Mouse (Mus musculus) left cerebral cortex, postnatal 25 days (tissue): ENCODE results near the gene Rab11fip3. TPM values are rescaled to one million over a fixed set of nuclear protein-coding genes. Genes with fewer than 3 reads are reported as not detected.
"Not testable (repeated sequence)": the region's sequence is repeated elsewhere in the genome, so short reads cannot be mapped to it uniquely, and the experiment has no call there.

Experiments
- DNase-seq, 2 experiments: peaks; one replicate each; pipeline ENCODE4 v3.0.0; 2022; ENCODE audit warnings: low spot score in 2 of 2, mixed read lengths in 1 of 2
- intact Hi-C: fragments of 180-260 bp; cut with DNase I; formaldehyde crosslinking; loops from one replicate; pipeline ENCODE4 v1.15.1; 2025
- total RNA-seq, 2 experiments: library from RNA; stranded (reverse); gene quantifications; 2 replicates each; pipeline ENCODE4 v1.2.3; 2021

Gene Rab11fip3
- total RNA-seq, 2 experiments from 2014 or later, result 95.8 to 103 TPM

DNA sequence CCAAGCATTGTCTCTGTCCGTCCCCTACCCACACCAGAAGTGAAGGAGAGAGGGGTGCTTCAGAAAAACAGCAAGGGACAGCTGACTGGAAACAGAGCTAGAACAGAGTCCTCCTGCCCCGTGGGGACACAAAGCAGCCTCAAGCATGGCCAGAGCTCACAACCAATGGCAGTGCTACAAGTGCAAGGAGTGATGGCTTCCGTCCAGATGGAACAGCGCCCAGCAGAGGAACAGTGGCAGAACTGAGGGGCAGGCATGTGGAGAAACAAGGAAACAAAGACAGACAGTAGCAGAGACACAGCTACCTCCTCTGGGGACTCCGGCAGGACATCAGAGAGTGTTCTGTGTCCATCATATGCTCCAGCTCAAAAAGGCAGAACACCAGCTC lies 26.1 kb downstream of the Rab11fip3 start:
- peak; percentile 71 to 77 for DNase-seq
- intact Hi-C loops, result no loop called here

DNA sequence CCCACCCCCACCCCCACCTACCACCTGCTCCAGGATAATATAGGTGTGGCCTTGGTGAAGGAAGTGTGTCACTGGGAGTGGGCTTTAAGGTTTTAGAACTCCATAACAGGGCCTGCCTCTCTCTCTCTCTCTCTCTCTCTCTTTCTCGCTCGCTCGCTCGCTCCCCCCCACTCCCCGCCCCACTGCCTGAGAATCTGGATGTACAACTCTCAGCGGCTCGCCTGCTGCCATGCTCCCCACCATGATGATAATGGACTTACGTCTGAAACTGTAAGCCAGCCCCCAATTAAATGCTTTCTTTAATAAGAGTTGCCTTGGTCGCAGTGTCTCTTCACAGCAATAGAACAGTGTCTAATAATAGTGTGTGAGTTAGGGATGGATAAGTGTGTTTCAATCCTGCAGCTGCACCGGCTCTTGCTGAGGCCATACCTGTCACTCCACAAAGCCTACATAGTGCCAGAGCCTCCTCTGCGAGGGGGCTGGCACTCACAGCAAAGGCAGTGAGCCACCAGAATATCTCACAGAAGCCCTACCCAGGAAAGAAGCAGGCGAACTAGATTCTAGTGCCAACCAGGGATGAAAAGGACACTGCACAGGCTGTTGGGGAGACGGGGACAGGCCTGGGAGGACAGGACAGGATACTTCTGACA lies 26.6 kb downstream of the Rab11fip3 start:
- intact Hi-C loops, result no loop called here
- DNase-seq, result peak; percentile 36 to 73

DNA sequence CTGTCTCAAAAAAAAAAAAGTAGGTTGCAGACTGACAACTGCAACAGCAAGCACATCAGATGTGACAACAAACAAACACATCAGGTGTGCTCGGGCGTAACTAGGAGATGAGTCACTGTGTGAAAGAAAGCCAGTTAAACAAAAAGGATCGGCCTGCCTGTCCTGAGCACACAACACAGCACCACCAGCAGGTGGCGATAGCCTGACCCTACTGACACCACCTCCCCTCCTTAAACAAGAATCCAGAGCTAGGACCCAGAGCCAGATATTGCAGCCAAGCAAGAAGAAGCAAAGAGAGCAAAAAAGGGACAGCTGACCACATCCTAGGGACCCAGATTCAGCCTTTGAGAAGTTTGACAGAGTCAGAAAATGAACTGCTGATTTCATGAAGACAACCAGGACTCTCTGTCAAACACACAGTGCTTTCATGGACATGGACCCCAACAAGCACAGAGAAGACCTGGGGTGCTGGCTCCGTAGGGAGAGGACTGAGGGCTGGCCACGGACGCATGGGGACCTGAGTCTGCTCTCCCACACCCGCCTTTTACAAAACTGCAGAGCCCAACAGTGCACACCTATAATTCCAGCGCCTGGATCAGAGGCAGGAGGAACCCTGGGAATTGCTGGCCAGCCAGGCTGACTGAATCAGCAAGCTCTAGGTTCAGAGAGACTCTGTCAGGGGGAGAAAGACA lies 28.1 kb downstream of the Rab11fip3 start:
- peak; percentile 52 to 56 for DNase-seq
- intact Hi-C loops, result loop anchor here (1.0 to 2.0 kb wide), 2 partner anchors 28 to 49 kb away; partner anchors contain the start of genes Decr2 and Rab11fip3

DNA sequence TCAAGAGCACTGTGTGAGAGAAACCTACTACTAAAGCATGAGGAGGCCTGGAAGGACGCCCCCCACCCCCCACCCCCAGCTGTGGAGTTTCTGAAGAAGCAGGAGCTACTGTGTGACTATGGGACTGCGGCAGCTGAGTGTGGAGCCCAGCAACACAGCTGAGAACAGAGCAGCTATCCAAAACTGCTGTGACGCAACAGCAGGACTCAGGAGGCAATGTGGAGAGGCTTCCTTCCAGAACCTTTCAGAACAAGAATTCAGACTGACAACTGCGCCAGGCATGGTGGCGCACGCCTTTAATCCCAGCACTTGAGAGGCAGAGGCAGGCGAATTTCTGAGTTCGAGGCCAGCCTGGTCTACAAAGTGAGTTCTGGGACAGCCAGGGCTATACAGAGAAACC lies 28.6 kb downstream of the Rab11fip3 start:
- intact Hi-C loops, result loop anchor here (1.0 to 2.0 kb wide), 2 partner anchors 28 to 50 kb away; partner anchors contain the start of genes Decr2 and Rab11fip3
- DNase-seq, result not testable (repeated sequence)

DNA sequence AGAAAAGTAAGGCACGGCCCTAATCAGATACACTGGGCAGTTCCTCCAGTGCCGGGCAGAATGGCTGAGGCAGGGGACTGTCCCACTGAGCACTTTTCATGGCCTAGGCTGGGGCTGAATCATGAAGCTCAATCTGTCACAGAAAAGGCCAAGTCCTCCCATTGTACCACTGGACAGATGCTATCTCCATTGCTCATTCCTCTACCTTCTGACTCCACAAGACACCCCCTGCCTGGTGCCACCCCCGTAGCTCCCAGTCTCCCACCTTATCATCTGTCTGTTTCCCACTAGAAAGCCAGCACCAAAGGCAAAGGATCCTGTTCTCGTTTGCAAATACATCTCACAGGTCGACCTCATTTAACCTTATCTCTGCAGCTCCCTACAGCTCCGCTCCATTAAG lies 37.3 kb downstream of the Rab11fip3 start:
- peak in 1 of 2 experiments; percentile 51 for DNase-seq

DNA sequence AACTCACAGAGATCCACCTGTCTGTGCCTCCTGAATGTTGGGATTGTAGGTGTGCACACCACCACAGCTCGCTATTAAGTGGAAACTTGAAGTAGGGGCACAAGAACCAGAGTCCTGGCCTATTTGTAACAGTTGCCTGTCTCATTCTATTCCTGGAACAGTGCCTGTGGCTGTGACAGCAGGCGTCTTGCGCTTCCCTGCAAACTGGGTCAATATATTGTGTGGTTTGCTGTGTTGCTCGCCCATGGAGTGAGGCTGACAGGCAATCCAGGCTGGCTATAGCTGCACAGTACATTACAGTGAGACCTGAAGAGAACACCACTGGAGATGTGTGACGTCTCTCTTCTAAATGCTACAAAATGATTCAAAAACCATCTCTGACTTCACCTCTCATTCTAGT lies 37.8 kb downstream of the Rab11fip3 start:
- peak in 1 of 2 experiments; percentile 70 for DNase-seq
- intact Hi-C loops, result no loop called here

More for the DNA sequence above, 37.3 kb downstream of the Rab11fip3 start:
- intact Hi-C loops, result no loop called here

DNA sequence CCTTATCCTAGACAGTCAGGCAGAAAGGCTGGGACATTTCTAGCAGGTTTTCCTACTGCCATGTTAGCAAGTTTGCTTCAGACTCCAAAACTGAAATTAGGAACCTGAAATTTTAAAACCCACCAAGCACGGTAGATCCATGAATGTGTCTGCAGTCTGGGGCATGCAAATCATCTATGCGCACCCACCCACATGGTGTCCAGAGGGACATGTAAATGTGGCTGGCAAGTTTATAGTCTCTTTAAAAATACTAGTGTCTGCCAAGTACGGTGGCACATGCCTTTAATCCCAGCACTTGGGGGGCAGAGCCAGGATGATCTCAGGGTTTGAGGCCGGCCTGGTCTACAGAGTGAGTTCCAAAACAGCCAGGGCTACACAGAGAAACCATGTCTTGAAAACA lies 41.1 kb downstream of the Rab11fip3 start:
- intact Hi-C loops, result loop anchor here (5.0 kb wide), 1 partner anchor 64 kb away; the partner anchor contains the start of gene Decr2

DNA sequence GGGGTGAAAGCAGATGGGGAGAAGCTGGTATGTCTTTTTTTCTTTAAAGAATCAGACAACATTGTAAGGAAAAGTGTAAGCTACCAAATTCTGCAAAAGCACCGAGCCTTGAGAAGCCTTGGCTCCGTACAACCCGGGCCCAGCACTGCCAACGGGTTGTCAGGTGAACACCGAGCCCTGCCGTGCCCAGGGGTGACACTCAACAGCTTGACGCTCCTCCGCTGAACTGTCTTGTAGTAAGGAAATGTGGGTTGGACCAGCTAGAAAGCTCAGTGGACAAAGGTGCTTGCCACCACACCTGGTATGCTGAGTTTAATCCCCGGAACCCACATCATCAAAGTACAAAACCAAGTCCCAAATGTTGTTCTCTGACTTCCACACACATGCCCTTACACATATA lies 44.7 kb downstream of the Rab11fip3 start:
- no peak for DNase-seq
- intact Hi-C loops, result loop anchor here (5.0 kb wide), 1 partner anchor 68 kb away; the partner anchor contains the start of gene Decr2

More for the DNA sequence above, 41.1 kb downstream of the Rab11fip3 start:
- DNase-seq, result peak in 1 of 2 experiments; percentile 57

DNA sequence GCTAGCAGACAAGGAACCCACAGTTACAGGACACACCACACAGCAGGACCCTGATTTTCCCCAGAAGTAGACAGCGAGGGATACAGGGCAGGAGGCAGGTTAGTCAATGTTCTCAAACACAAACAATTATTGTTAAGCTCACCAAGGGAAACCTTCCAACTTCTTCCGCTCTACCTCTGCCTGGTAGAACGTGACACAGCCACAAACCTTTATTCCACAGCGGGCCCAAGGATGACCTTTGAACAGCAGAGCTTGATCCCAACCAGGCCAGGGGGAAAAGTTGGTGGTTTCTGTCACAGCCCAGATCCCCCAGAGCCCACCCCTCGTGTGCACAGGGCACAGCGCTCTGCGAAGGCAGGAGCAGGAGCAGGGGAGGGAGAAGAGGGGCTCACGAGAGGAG lies 45.4 kb downstream of the Rab11fip3 start:
- intact Hi-C loops, result no loop called here
- DNase-seq, result no peak

DNA sequence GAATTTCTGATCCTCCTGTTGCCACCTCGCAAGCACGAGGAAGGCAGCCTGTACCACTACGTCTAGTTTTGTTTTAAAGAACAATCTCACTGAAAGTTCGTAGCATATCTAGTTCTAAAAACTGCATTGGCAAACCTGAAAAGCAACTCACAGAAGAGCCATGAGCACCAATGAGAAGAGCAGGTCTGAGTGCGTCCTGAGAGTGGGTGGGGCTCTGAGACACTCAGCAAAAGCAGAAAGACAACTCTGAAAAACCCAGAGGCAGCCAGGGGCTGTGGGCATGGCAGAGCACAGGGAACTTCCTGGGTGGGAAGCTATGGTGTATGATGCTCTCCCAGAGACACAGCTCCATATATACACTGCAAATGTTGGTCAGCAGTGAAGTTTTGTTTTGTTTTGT lies 46.2 kb downstream of the Rab11fip3 start:
- DNase-seq, result no peak
- intact Hi-C loops, result no loop called here

DNA sequence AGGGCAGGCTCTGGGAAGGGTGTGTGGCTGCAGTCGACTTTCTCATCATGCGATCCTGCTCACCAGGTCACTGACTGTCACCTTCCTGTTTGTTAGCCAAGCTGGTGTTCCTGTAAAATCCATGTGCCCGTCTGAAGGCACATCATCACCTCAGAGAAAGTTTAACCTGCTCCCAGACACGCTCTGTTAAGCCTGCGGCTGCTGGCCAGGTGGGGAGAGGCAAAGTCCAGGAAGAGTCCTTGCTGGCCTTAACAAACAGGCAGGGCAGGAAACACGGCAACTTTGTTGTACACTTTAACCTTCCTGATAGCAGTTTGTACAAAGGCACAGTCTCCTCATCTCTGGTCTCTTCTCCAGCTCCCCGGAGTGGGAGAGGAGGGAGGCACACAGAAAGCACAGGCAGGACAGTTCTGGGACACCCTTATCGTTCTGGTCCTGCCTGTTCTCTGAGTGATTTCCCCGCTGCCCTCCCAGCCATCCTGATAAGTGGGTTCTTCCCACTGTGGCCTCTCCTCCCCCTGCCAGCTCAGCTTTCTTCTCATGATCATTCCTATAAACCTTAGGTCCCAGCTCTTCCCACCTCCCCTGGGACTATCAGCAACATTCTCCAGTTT lies 47.5 kb downstream of the Rab11fip3 start:
- no peak for DNase-seq

DNA sequence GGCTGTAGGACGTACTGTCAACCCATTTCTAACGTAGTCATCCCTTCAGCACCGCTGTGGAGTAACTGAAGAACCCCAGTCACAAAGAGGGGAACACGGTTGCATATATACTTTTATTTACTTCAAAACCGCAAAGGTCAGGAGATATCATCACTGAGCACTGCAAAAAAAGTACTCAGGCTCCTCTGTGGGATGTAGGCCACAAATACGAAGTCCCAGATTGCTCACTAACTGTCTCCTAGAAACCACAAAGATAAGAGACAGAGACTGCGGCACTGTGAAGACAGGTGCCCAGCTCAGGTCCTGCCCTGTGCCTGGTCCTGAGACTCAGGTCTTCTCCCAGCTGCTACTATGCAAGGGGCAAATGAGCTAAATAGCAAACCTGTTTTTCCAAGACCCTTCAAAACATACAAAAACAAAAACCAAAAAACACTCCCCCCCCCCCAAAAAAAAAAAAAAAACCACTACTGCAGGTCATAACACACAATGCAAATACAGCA lies 48.5 kb downstream of the Rab11fip3 start:
- intact Hi-C loops, result no loop called here

More for the DNA sequence above, 47.5 kb downstream of the Rab11fip3 start:
- intact Hi-C loops, result no loop called here

DNA sequence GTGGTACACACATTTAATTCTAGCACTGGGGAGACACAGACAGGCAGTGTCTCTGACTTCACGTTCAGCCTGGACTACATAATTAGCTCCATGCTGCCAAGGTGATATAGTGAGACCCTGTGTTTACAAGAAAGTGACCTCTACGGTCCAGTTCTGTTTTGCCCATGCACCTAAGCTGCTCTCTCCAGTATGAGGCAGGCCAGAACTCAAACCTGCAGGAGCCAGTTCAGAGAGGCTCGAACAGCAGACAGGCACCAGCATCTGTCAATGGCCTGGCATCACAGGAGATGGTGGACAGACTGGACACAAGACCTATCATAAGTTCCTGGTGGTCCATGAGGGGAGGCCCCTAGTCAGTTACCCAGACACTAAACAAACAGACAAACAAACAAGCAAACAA lies 51.0 kb downstream of the Rab11fip3 start:
- intact Hi-C loops, result no loop called here
- DNase-seq, result no peak

More for the DNA sequence above, 48.5 kb downstream of the Rab11fip3 start:
- no peak for DNase-seq

DNA sequence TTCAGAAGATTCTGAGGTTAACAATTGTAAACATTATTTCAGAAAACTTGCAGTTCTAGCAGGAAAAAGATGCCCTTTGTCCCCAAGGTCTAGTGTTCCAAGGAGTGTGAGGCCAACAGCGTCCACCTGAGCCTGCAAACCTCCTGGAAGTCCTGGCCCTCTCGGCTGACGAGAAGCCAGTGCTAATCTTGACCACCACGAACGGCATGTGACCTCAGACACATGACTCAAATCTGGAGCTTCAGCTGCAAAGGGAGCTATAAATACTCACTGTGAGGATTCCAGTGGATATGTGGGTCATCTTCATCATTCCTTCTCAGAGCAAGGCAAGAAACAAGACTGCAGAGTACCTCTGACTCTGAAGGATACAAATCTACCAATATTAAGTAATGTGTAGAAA lies 51.4 kb downstream of the Rab11fip3 start:
- peak in 1 of 2 experiments; percentile 58 for DNase-seq
- intact Hi-C loops, result no loop called here

DNA sequence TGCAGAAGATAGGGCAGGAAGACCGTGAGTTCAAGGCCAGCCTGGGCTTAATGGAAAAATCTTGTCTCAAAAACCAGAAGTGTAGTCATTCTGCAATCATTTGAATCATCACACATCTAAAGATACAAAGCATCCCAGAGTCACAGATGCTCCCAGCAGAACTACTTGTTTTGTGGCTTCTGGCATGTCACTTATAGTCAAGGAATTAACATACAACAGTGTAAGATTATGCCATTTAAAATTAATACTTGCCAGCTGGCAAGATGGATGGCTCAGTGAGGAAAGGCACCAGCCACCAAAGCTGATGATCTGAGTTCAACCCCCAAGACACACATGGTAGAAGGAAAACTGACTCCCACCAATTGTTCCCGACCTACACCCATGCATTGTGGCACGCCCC lies 52.3 kb downstream of the Rab11fip3 start:
- no peak for DNase-seq
- intact Hi-C loops, result no loop called here

DNA sequence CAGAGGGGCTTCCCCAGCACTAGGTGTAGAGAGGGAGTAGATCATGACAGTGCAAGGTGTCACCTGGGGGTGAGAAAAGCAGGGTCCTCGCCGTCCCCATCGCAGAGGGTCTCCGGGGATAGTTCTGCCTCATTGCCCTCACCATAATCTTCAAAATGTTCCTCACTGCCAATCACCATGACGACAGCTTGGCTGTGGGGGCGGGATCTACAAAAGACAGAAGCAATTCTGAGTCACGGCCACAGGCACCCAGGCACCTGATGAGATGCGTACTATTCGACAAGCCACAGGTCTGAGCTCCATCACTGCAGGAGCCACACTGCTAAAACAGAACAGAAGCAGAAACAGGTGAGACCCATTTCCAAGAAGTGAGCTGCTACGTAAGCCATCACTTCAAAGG lies 55.6 kb downstream of the Rab11fip3 start:
- peak; percentile 54 to 76 for DNase-seq

DNA sequence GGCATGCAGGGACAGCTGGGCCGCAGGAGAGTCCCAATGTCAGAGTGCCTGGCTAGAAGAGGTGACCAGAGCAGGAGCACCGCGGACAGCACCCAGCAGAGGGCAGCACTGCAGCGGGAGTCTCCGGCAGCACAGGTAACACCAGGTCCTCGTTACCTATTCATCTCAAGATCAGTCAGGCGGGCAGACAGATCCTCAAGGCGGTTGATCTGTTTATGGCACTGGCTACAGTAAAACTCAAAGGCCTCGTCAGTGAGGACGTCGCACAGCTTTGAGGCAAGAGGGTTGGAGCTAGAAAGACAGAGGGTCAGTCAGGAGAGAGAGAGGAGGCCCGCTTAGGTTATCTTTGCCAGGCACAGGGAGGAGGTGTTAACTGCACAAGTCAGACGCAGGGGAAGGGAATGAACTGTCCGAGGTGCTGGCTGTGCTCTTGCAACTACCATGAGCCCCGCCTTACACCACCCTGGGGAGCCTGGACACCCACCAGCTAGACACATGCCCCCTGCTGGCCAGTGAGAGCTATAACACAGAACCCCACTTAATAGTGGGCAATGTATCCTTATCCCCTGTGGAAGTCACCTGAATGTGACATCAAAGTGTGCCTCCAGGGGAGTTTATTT lies 57.4 kb downstream of the Rab11fip3 start:
- peak; percentile 59 to 69 for DNase-seq
- intact Hi-C loops, result loop anchor here (1.0 kb wide), 1 partner anchor 78 kb away; the partner anchor contains the start of gene Decr2

More for the DNA sequence above, 55.6 kb downstream of the Rab11fip3 start:
- intact Hi-C loops, result loop anchor here (1.0 kb wide), 1 partner anchor 119 kb away; no protein-coding TSS in a partner anchor

DNA sequence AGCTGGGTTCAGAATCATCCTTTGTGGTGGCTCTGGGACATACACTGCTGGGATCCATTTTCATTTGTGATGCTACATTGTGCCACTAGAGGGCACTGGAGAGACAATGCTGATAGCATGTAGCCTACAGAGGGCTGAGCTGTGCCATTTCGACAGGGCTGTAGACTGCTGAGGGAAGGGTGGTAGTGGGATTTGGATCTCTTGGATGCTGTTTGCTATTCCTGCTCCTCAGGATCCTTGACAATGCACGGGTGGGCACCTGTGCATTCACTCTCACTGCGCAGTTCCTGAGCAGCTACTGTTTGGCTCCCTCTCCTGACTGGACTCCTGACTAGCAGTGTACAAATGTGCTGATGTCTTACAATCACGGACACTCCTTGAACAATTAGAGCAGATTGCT lies 59.8 kb downstream of the Rab11fip3 start:
- intact Hi-C loops, result no loop called here
- DNase-seq, result peak; percentile 85 to 90

DNA sequence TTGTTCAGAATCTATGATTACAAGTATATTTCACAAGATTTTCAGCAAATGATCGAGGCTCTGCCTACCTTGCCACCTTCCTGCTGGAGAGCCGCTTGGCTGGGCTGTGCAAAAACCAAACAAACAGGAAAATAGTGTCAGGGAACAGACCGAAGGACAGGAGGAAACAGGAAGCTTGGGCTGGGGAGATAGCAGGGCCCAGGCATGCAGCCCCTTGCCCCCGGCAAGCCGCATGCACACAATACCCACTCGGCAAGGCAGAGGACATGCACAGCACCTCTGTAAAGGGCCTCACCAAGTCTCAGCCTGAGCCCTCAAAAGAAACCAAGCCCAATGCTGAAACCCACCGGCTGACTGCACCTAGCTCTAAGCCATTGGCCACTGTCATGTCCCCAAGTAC lies 60.6 kb downstream of the Rab11fip3 start:
- DNase-seq, result no peak
- intact Hi-C loops, result no loop called here

DNA sequence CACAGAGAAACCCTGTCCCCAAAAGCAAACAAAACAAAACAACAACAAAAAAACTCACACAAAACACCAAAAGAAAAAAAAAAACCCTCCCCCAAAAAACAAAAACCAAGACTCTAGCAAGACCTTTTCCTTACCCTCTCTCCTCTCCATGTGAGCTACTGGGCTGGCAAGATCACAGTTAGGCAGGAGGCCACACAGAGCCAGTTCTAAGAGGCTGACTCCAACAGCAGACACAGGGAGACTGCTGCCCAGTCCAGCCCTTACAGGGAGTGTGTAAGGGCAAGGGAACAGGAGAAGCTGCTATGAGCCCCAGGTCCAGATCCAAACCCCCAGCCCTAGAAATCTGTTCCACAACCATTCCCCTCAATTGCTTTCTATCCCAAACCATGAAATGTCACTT lies 61.0 kb downstream of the Rab11fip3 start:
- intact Hi-C loops, result no loop called here
- no peak for DNase-seq
